Mouse (Mus musculus) myocyte (in vitro differentiated cells): Measurements from ENCODE around the gene Tbc1d30.

Experiments
- MAX ChIP-seq: IDR thresholded peaks from one replicate; pipeline ENCODE4 v1.6.1; 2011; ENCODE audit warnings: low read depth, mild to moderate bottlenecking, control low read depth
- MYOD1 ChIP-seq, 3 experiments: IDR thresholded peaks; one replicate each; pipeline ENCODE4 v1.6.1; 2011; ENCODE audit warnings: control low read depth in 2 of 3, low read depth in 2 of 3, mild to moderate bottlenecking in 2 of 3, moderate library complexity in 1 of 3; ENCODE audit not compliant: insufficient read length in 2 of 3, control insufficient read depth in 1 of 3
- MYOG ChIP-seq, 3 experiments: IDR thresholded peaks; one replicate each; pipeline ENCODE4 v1.6.1; 2011; ENCODE audit warnings: control low read depth in 2 of 3, low read depth in 2 of 3, mild to moderate bottlenecking in 2 of 3; ENCODE audit not compliant: insufficient read length in 2 of 3, control insufficient read depth in 1 of 3, insufficient read depth in 1 of 3
- POLR2A ChIP-seq: IDR thresholded peaks from one replicate; pipeline ENCODE4 v1.6.1; 2011; ENCODE audit warnings: low read depth, mild to moderate bottlenecking, control low read depth, moderate library complexity; ENCODE audit not compliant: insufficient read length
- TCF12 ChIP-seq: IDR thresholded peaks from one replicate; pipeline ENCODE4 v1.6.1; 2011; ENCODE audit warnings: mild to moderate bottlenecking, control low read depth; ENCODE audit not compliant: poor library complexity, insufficient read depth, severe bottlenecking
- USF1 ChIP-seq: IDR thresholded peaks from one replicate; pipeline ENCODE4 v1.6.1; 2011; ENCODE audit warnings: low read depth, mild to moderate bottlenecking, control low read depth, moderate library complexity

DNA sequence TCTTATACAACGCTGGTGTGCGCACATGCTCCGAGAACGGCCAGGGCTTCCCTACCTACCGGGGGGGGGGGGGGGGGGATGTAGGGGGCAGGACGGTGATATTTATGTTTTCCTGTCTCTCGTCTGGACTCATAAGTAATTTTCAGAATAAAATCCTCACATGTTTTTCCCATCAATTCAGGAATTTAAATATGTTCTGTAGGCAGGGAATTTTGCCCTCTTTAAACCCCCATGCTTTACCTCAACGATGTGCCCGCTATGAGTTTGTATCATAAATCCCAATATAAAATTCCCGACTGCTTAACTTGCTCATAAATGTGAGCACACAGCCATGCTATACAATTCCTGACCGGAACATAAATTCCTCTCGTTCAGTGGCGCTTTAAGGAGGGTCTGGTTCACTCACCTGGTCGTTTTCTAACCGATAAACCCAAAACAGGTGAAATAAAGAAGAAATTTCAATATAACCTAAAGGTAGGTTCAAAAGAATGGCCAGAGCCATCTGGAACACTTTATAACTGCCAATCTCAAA lies 122.6 kb downstream of the Tbc1d30 start:
- TF ChIP-seq TCF12: no peak
- TF ChIP-seq MAX: no peak
- no peak for TF ChIP-seq MYOG (IDR thresholded peaks at IDR 0.05; ENCODE audit: control insufficient read depth in 1 of 3, insufficient read depth in 1 of 3, insufficient read length in 2 of 3, low read depth in 2 of 3)
- no peak for TF ChIP-seq POLR2A
- TF ChIP-seq MYOD1 (IDR thresholded peaks at IDR 0.05; ENCODE audit: control insufficient read depth in 1 of 3, insufficient read length in 2 of 3, low read depth in 2 of 3): no peak
- TF ChIP-seq USF1: no peak
